Mouse (Mus musculus): ENCODE results near the gene Tbx6.

The Tbx6 gene

DNA sequence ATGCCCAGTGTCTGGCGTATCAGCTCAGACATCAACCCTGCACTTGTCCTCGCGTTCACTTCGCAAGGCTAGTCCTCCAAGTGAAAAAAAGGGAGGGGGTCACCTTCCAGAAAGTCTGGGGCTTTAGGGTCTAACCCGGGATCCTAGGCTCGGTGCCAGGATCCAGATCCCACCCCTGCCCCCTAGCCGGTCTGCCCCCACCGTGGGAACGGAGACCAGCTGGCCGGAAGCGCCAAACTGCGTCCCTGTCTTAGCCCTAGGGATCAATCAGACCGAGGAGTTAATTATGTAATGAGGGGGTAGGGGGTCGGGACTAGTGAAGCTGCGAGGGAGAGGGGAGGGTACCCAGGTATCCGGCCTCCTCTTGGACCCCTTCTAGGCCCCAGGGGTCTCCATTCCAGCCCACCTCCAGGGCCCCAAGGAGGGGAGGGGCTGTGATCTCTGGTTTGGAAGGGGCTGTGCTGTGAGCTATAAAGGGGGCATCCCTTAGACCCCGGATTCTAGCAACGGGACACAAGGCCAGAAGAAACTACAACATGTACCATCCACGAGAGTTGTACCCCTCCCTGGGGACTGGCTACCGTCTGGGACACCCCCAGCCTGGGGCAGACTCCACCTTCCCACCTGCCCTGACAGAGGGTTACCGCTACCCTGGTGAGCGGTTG is at the start of gene Tbx6:
Tbx6 (plus strand) TSS at position 513 of the 665 bp plus-strand sequence.
- DNase-seq (ENCODE audit: low spot score in 2 of 2), result no peak

DNA sequence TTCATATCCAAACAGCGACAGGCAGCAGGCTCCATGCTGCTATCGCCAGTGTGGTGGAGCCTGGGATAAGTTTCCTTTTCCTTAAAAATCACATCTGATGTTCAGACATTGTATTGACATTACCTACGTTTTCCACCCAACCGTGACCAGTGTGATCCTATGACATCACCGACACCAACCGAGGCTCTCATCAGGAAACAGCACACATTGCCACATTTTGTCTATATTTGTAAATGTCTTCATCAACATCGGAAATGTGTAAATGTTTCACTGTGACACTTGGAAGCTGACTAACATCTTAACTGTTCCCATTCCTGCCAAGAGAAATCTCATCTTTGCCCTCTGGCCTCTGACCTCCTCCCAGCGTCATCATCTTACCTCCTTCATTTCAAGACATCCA is 45.2 kb upstream of the Tbx6 start:
- no peak for DNase-seq (ENCODE audit: low spot score in 2 of 2)

DNA sequence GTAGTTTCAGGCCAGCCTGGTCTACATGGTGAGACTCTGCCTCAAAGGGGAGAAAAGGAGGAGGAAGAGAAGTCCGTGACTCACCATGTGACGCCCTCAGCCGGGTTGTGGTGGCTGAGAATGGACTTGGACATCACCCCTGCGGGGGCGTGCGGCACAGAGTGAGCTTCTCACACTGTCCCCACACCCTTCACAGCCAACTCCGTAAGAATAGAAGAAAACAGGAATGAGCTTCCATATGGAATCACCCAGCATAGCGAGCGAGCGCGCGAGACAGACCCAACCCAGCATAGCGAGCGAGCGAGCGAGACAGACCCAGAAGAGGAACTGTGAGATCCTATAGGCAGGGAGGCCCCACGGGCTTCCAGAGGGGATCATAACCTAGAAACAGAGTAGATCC is 41.7 kb upstream of the Tbx6 start:
- no peak for DNase-seq (ENCODE audit: low spot score in 2 of 2)

DNA sequence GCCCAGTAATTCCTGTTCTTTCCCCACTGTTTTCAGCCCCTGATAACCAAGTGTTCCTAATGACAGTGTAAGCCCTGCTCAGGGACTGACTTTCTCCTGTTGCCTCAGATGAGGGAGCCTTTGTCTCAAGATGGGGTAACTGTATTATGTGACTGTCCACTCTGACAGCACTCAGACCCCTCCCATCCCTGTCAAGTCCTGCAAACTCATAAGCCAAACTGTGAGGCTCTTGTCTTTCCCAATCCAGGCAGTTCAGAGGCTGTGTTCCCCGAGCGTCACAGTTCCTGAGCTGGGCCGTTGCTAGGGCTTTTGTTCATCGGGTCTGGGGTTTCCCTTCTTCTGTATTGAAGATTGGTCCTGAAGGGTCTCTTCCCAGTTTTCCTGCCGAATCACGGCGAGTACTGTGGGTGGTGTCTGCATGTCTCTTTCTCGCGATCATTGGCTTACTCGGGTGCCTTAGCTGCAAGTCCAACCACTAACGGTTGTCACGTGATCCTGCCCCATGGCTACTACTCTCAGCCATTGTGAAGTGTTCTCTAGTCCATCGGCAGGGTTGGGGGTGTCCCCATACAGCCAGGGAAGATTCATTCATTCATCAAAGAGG is 41.0 kb upstream of the Tbx6 start:
- no peak for DNase-seq (ENCODE audit: low spot score in 2 of 2)

DNA sequence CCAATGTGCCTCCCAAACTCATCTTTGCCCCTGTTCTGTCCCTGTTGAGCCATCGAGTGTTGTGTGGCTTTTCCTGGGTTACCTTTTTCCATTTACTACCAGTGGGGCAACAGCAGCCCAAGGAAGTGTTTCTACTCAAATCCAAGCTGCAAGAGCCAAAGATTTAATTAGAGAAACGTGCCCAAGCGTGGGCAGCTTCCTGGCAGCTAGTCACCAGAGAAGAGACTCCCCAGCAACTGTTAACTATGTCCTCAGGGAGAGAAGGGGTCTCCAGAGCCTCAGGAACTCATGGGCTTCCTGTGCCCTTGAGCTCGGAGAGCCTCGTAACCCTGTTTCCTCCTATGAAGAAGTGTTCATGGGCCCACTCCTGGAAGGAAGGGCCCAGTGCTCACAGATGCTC is 40.3 kb upstream of the Tbx6 start:
- DNase-seq (ENCODE audit: low spot score in 2 of 2), result no peak

DNA sequence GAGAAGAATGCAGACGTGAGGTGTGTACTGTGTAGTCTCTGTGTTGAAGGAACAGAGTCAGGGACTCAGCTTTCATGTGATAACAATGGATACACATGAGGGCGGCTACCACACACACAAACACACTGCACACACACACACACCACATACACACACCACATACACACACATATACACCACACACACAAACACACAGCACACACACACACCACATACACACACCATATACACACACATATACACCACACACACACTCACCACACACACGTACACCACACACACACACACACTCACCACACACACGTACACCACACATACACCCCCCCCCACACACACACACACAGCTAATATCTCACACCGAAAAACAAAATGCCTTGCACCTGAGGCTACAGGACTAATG is 39.8 kb upstream of the Tbx6 start:
- no peak for DNase-seq (ENCODE audit: low spot score in 2 of 2)

DNA sequence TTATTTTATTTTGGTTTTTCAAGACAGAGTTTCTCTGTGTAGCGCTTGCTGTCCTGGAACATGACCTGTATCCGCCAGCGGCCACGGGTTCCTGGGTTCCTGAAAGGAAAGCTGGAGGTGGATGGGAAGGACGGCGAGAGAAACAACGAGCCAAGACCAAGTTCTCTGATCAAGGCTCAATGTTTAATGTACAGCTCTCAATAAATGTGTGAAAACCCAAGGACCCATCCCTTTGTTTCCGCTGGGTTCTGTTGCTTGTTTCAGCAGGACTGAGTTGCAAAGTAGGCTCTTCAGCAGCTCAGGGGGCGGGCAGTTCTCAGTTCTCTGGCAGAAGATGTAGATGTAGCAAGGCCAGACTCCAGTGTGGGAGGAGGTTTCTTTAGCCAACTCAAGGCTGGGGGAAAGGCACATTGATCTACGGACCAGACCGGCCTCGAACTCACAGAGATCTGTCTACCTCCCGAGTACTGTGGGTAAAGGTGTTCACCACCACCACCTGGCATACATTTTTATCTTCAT is 39.3 kb upstream of the Tbx6 start:
- no peak for DNase-seq (ENCODE audit: low spot score in 2 of 2)

DNA sequence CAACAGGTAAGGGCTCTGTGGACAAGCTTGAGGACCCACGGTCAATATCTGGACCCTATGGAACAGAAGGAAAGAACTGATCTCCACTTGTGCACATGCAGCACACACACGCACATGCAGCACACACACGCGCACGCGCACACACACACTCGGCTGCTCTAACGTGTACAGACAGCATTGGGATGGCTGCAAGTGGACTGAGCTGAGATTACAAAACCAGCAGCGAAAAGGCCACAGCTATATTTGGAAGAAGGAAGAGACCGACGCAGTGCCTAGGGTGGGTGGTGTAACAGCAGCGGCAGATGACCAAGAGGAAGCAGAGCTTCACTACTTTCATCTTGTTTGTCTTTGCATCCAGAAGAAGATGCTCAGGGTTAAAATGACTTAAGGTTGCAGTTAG is 35.2 kb upstream of the Tbx6 start:
- DNase-seq (ENCODE audit: low spot score in 2 of 2), result no peak

DNA sequence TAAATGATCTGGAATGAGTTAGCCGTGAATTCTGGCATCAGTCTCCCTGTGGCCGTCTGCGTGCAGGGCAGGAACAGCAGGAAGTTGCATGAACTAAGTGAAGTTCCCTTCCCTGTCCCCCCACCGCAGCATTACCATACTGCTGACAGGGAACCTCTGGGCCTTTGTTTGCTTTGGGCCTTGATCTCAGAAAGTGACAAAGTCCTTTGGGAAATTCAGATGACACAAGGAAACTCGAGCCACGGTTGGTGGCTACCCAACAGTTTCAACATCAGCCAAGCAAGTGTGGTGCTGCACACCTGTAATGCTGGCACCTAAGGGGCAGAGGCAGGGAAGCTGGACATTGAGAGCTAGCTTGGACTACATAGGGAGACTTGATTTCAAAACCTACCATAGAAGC is 34.5 kb upstream of the Tbx6 start:
- no peak for DNase-seq (ENCODE audit: low spot score in 2 of 2)

DNA sequence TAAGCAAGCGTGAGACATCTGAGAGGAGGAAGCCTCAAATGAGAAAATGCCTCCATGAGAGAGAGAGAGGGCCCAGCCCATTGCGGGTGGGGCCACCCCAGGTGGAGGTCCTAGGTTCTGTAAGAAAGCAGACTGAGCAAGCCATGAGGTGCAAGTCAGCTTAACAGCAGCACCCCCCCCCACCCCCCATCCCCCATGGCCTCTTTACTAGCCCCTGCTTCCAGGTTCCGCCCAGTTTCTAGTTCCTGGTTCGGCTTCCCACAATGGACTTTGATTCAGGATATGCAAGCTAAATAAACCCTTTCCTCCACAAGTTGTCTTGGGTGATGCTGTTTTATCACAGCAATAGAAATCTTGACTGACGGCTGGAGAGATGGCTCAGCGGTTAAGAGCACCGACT is 32.5 kb upstream of the Tbx6 start:
- DNase-seq (ENCODE audit: low spot score in 2 of 2), result no peak

DNA sequence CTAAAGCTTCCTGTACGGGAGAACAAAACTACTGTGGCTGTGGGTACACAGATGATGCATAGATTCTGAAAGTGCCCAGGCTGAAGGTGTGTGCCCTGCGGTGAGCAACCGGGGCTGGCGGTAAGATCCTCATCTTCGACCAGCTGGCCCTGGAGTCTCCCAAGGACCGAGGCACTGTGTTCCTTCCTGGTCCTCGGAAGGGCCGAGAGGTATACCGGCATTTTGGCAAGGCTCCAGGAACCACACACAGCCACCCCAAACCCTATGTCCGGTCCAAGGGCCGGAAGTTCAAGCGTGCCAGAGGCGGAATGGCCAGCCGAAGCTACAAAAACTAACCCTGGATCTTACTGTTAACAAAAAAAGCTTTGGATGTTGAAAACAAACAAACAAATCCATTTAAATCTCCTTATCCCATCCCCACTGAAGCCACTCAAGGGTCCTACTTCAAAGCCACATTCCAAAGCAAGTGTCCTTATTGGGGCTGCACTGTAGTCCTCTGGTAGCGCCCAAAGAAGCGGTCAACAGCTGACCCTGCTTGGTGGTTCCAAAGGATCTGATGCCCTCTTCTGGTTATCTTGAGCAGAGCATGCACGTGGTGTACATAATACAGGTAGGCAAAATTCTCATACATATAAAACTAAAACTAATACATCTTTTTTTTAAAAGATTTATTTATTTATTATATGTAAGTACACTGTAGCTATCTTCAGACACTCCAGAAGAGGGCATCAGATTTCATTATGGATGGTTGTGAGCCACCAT is 31.5 kb upstream of the Tbx6 start:
- no peak for DNase-seq (ENCODE audit: low spot score in 2 of 2)

DNA sequence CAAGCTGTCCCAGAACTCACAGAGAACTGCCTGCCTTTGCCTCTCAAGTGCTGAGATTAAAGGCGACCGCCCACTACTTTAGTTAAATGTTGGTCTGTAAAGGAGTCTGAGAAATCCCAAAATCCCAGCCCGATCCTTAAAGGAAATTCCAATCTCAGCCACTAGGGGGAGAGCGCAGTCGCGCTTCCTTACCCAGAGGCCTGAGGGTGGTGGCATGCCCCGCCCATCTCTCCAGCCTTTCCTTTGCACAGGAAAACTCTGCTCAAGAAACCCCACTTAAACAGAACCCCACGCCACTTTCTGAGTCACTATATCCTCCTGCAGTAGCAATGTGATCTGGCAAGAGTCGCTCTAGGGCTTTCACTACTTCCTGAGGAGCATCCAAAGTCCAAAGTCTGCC is 26.4 kb upstream of the Tbx6 start:
- peak in 1 of 2 experiments; percentile 64 for DNase-seq (ENCODE audit: low spot score in 2 of 2)

DNA sequence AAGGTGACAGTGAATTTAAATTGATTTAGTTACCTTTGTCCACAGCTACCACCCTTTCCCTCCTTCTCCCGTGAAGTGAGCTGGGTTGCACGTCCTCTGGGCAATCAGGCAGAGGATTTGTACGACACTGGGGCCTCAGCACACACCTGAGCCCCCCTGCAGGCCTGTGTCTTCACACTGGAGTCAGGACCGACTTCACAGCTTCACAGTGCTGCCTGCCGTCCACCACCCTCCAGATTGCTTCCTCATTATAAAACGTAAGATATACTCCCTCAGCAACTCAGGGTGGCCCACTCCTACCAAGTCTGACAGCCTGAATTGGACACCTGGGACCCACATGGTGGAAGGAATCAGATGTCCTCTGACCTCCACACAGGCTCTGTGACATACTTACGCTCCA is 22.7 kb upstream of the Tbx6 start:
- no peak for DNase-seq (ENCODE audit: low spot score in 2 of 2)

DNA sequence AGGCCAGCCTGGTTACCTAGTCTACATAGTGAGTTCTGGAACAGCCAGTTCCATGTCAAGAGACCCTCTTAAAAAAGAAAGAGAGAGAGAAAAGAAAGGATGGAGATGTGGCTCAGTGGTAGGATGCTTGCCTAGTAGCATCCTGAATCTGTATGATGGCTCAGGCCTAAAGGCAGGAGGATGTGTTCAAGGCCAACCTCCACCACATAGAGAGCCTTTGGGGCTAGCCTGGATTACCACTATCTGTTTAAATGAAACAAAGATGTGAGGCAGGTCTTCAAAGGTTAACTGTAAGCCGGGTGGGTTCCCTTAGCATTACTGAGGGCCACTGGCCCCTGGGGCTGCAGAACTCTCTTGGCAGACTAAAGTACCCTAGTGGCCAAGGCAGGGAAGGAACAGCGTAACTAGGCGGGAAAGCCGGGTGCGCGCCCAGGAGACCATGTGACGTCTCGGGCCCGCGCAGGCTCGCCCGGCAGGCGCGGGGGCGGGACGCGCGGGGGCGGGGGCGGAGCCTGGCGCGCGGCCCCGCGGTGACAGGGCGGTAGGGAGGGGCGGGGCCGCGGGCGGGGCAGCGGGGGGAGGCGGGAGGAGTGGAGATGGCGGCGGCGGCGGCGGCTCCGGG is 22.1 kb upstream of the Tbx6 start, which contains the start of gene Mapk3:
Mapk3 (plus strand) TSS at position 552 of the 622 bp plus-strand sequence.
- DNase-seq (ENCODE audit: low spot score in 2 of 2), result peak; percentile 82 to 83

DNA sequence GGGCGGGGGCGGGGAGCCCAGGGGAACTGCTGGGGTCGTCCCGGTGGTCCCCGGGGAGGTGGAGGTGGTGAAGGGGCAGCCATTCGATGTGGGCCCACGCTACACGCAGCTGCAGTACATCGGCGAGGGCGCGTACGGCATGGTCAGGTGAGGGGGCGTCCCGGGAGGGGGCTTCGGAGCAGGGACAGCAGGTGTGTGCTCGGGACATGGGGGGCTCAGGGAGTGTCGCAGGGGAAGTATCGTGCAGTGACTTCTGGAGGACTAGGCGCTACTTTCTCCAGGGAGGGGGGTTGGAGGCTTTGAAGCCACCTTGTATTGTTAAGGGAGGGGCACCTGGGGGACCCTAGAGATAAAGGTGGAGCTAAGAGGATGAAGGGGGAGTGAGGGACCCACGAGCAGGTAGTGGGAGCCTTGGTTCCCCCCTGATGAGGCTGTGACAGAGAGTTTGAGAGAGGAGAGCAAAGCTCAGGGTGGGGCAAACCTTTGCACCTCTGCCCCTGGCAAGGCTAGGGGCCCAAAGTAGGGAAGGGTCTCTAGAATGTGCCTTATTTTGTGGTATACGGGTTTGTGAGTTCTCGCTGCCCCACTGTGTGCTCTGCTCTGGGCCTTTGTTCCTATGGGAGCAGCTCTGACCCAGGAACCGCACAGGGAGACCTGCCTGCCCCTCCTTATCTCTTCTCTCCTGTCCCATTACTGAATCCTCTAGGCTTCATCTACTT is 21.5 kb upstream of the Tbx6 start:
- DNase-seq (ENCODE audit: low spot score in 2 of 2), result no peak

DNA sequence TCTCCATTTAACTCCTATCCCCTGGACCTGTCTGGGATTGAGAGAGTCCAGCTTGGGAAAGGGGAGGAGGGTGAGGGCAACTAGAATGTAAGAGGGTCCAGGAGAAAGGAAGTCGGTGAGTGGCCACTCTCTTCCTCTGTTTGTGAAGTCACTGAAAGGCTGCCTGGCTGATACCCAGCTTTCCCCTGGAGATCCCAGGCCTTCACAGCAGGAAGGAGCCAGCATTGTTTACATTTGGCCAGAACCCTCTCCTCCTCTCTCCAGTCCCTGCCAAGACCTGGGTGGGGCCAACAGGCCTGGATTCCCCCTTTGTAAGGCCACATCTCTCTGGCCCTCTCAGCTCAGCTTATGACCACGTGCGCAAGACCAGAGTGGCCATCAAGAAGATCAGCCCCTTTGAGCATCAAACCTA is 20.9 kb upstream of the Tbx6 start:
- DNase-seq (ENCODE audit: low spot score in 2 of 2), result no peak

DNA sequence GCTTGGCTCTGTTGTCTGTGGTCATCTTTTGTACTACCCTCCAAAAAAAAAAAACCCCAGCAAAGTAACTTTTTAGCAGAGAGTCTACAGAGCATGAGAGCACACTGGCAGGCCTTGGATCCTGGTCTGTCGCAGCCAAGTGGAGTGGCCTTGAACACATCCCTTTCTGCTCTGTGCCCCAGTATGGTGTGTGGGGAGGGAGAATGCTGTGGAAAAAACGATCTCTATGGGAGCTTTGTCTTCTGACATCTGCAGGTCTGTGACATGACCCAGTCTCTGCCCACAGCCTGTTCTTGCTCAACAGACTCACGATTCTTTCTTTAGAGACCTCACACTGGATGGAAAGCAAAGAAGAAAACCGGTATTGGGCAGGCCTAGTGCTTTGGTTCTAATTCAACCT is 20.3 kb upstream of the Tbx6 start:
- DNase-seq (ENCODE audit: low spot score in 2 of 2), result no peak

DNA sequence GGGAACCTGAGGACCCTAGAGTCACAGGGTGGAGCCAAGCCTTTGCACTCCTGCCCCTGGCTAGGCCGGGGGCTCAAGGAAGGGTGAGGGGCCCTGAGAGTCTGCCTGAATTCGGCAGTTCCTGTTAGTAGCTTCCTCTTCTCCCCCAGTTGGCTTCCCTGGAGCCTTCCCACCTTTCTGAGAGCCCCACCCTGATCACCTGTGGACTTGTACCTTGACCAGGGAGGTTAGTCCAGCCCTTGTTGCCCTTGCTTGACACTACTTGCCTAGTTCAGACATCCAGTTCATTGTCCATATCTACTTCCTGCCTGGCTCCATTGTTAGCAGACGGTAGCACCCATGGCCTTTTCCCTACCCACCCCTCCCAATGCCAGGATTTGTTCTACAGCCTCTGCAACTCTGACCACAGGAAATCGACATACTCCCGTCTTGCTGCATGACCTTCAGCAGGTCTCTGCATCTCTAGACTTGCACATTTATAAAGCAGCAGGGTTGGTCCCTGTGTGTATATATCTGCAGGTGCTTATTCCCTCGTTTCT is 19.7 kb upstream of the Tbx6 start:
- DNase-seq (ENCODE audit: low spot score in 2 of 2), result no peak

DNA sequence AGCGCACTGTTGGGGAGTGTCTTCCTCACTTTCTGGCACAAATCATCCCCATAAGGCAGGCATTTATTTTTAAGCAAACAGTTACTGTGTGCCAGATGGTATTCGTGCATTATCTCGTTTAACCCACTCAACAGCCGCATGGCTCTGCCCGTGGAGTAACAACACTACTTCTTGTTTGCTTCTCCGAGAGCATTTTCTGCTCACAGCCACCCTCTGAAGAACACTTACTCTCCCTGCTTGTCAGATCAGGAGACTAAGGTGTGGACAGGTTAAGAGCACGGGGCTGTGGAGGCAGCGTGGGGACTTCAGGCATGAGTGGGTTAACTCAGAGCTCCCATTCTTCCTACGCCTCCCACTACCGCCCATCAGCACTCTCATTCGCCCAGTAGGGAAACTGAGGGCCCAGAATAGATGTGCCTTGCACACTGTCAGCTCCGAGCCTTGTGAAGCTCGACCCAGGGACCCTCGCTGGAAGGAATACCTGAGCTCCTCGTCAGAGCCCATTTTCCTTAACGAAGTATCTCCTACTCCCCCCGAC is 18.7 kb upstream of the Tbx6 start:
- no peak for DNase-seq (ENCODE audit: low spot score in 2 of 2)

DNA sequence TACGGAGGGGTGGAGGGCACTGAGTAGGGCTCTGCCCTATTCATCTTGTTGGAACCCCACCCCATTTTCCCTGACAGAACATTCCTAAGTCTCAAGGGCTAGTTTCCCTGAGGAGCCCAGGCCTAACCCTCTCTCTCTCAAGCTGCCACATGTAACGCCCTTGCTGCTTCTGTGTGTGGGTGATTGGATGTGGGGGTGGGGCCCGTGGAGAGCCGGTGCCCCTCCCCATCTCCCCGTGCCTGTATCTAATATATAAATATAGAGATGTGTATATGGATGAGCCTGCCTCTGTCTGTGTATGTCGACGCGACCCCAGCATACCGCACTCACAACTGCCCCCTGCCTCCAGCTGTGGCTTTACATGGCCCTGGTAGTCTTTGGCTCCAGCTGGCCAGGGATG is 15.7 kb upstream of the Tbx6 start:
- no peak for DNase-seq (ENCODE audit: low spot score in 2 of 2)

DNA sequence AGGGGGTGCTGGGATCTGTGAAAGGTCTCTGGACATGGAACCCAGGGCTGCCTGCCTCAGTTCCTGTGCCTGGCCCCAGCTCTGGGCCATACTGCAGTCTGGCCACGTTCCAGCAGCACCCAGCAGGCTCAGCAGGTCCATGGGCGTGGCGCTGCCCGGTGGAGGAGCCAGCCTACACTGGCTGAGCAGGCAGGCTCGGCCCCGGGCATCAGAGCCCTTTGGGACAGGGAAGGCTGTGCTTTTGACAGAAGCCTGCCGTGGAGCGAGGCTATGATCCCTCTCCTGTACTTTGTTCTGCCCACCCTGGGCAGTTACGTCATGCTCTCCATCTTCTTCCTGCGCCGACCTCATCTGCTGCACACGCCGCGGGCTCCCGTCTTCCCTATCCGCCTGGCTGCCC is 15.1 kb upstream of the Tbx6 start, which contains the start of gene Gdpd3:
Gdpd3 (plus strand) TSS at position 134 of the 400 bp plus-strand sequence.
- DNase-seq (ENCODE audit: low spot score in 2 of 2), result no peak

All from frontal cortex, postnatal 14 days (tissue).